Comparison of ENCODE assay signal across 8 mouse cellular contexts in genomic region chr1:91251148-91251650, GRCm38 (mm10). TPM values are rescaled to one million over a fixed set of nuclear protein-coding genes. Genes with fewer than 3 reads are reported as not detected.
DNase-seq lines count a peak whose midpoint lies in the region; TF ChIP-seq lines count a peak whose summit lies in the region.

No protein-coding gene starts in this region.

- H3K36me3 ChIP-seq in thymus, adult 2 months (ENCODE audit: control insufficient read depth, insufficient read depth, low read length) = no peaks in the 10 kb centered on the region
- peaks cover 10% of the 10 kb centered on the region for H3K36me3 ChIP-seq in midbrain, embryonic 10.5 days

- no peak overlapping the region for H3K27ac ChIP-seq in thymus, adult 2 months (ENCODE audit: control insufficient read depth, insufficient read depth, low read length)
- H3K27ac ChIP-seq in embryonic fibroblast, embryonic 13.5 days (ENCODE audit: insufficient read depth, low read length) = no peak overlapping the region
- peak overlapping the region; percentile 90; the same call in 1 of the 2 replicates for H3K27ac ChIP-seq in midbrain, embryonic 10.5 days (replicated peaks)

- H3K4me1 ChIP-seq in thymus, adult 2 months (replicated peaks; ENCODE audit: control insufficient read depth, insufficient read depth, low read length) = peaks cover 17% of the 10 kb centered on the region
- H3K4me1 ChIP-seq in embryonic fibroblast, embryonic 13.5 days (ENCODE audit: control insufficient read depth, insufficient read depth, low read length) = peaks cover 16% of the 10 kb centered on the region
- peaks cover 29% of the 10 kb centered on the region for H3K4me1 ChIP-seq in midbrain, embryonic 10.5 days

- TF ChIP-seq CTCF in thymus, adult 2 months (IDR thresholded peaks at IDR 0.05; ENCODE audit: borderline replicate concordance, control insufficient read depth, extremely low read depth, insufficient read depth, low read length, poor library complexity) = no peak
- TF ChIP-seq CTCF in embryonic fibroblast, embryonic 13.5 days (IDR thresholded peaks at IDR 0.05; ENCODE audit: borderline replicate concordance, insufficient read depth, low read length) = no peak

- TF ChIP-seq POLR2A in thymus, adult 2 months (IDR thresholded peaks at IDR 0.05; ENCODE audit: control insufficient read depth, extremely low read depth, insufficient read depth, low read length, poor library complexity) = no peak
- no peak for TF ChIP-seq POLR2A in embryonic fibroblast, embryonic 13.5 days (IDR thresholded peaks at IDR 0.05; ENCODE audit: low read depth, low read length)

- no peaks in the 10 kb centered on the region for H3K9me3 ChIP-seq in midbrain, embryonic 10.5 days (replicated peaks)

- peak overlapping the region; percentile 92; the same call in 1 of the 2 replicates for H3K4me3 ChIP-seq in thymus, adult 2 months (ENCODE audit: control insufficient read depth, insufficient read depth, low read length)
- H3K4me3 ChIP-seq in embryonic fibroblast, embryonic 13.5 days (ENCODE audit: insufficient read depth, low read length) = peak overlapping the region; percentile 92
- peak overlapping the region; percentile 100 for H3K4me3 ChIP-seq in midbrain, embryonic 10.5 days

- no peaks in the 10 kb centered on the region for H3K27me3 ChIP-seq in thymus, adult 2 months (ENCODE audit: control insufficient read depth, insufficient read depth, low read length)
- no peaks in the 10 kb centered on the region for H3K27me3 ChIP-seq in midbrain, embryonic 10.5 days (ENCODE audit: low read depth, poor library complexity, severe bottlenecking)

- WGBS in thymus, adult 2 months = 27% methylated on average over 5 of the region's 5 CpGs
- 62% methylated on average over 5 of the region's 5 CpGs for WGBS in midbrain, embryonic 10.5 days

- DNase-seq in thymus, adult 2 months = no peak
- DNase-seq in thymus, adult 18-20 months = no peak
- DNase-seq in induced T-regulatory cell, adult 2 months (ENCODE audit: low read depth) = peak; percentile 41
- no peak for DNase-seq in midbrain, embryonic 10.5 days (ENCODE audit: low spot score)
- no peak for DNase-seq in urinary bladder, postnatal 36 days (ENCODE audit: low spot score in 2 of 2)
- DNase-seq in layer of hippocampus, adult 18-20 months (ENCODE audit: low spot score in 2 of 2) = no peak
- no peak for DNase-seq in layer of hippocampus, postnatal 14 days (ENCODE audit: low spot score in 2 of 2)

RNA-seq across cellular contexts. Expression of gene Ube2f, which starts 1.1 kb away (rescaled TPM):
- 32.5 and 36.7 TPM in 2 replicates for polyA plus RNA-seq in thymus, adult 2 months (2012; rRNA removed)
- 59.0 and 71.7 TPM in 2 replicates for polyA plus RNA-seq in embryonic fibroblast, embryonic 13.5 days (2011; ENCODE audit: insufficient read length, low read depth, missing spikeins)
- polyA plus RNA-seq in midbrain, embryonic 10.5 days (2016; fragmentation: Nextera tagmentation; extraction: Ambion mirVana) = 87.8 and 92.1 TPM in 2 replicates
- 10 to 100 TPM; 45.8 to 48.8 TPM for total RNA-seq in layer of hippocampus, adult 18-20 months (2021)
- total RNA-seq in layer of hippocampus, postnatal 14 days (2021) = 10 to 100 TPM; 57.2 to 57.4 TPM

RNA-seq across cellular contexts. Expression of gene Scly, which starts 46.9 kb away (rescaled TPM):
- polyA plus RNA-seq in thymus, adult 2 months (2012; rRNA removed) = 25.6 and 25.9 TPM in 2 replicates
- polyA plus RNA-seq in embryonic fibroblast, embryonic 13.5 days (2011; ENCODE audit: insufficient read length, low read depth, missing spikeins) = 6.4 and 8.7 TPM in 2 replicates
- polyA plus RNA-seq in midbrain, embryonic 10.5 days (2016; fragmentation: Nextera tagmentation; extraction: Ambion mirVana) = 17.3 and 18.6 TPM in 2 replicates
- total RNA-seq in layer of hippocampus, adult 18-20 months (2021) = 10 to 100 TPM; 18.0 to 22.3 TPM
- 10 to 100 TPM; 12.7 to 13.4 TPM for total RNA-seq in layer of hippocampus, postnatal 14 days (2021)
